Mouse (Mus musculus): Measurements from ENCODE around the gene Tff3. TPM values are rescaled to one million over a fixed set of nuclear protein-coding genes. Genes with fewer than 3 reads are reported as not detected.

Gene Tff3
- polyA plus RNA-seq, 2 experiments, result 0.33 TPM; not detected in 1

DNA sequence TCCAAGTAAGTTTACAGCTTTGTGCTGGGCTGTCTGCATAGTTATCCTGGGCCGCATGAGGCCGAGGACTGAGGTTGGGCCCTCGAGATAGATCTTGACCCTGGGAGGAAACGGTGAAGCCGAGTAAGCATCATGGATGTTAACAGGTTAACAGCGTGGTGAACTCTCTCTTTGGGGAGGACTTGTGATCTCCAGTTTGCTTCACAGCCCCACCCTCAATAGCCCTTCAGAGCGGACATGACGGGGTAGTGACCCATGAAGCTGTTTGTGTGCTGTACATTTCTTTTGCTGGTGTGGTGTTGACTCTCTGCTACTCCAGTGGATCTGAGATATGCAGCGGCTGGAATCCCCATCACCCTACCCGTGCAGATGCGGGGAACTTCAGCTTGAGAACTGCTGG, 50.9 kb downstream of the Tff3 start:
- WGBS, result 67% methylated on average over 11 of the region's 11 CpGs
- no peak overlapping the region for H3K4me3 ChIP-seq (replicated peaks; ENCODE audit: low read length)
- peaks cover 18% of the 10 kb centered on the region for H3K4me1 ChIP-seq (ENCODE audit: control insufficient read depth, insufficient read depth, low read length)
- no peak for ATAC-seq (ENCODE audit: low FRiP score, low read depth)
- TF ChIP-seq POLR2A (IDR thresholded peaks at IDR 0.05; ENCODE audit: borderline replicate concordance, extremely low read depth, insufficient read depth, insufficient read length), result no peak
- no peaks in the 10 kb centered on the region for H3K36me3 ChIP-seq (ENCODE audit: control insufficient read depth, insufficient read depth, low read length)
- H3K27me3 ChIP-seq (ENCODE audit: control insufficient read depth, insufficient read depth, low read length), result no peaks in the 10 kb centered on the region
- DNase-seq (ENCODE audit: low spot score), result no peak
- H3K9ac ChIP-seq (ENCODE audit: low read depth, low read length, severe bottlenecking), result no peak overlapping the region
- no peaks in the 10 kb centered on the region for H3K9me3 ChIP-seq (ENCODE audit: control insufficient read depth, low read length)
- no peak overlapping the region for H3K4me2 ChIP-seq (replicated peaks; ENCODE audit: low read depth, low read length, severe bottlenecking)
- H3K27ac ChIP-seq (replicated peaks; ENCODE audit: low read depth, low read length), result no peak overlapping the region

DNA sequence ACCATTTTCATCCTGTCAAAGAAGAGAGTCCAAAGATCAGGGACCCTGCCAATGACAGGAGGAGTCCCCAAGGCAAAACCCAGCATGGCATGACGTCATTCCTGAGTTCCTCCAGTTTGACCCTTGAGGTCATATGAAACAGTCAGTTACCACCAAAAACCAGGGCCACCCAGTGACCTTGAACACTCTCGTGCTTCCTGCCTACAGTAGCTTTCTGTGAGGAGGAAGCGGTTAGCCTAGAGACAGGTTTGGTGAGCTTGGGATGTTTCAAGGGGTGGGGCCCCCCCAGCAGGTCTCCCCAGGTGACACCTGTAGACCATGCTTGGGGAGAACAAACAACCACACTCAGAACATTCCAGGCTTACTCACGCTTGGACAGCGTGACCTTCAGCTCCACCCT, 51.9 kb downstream of the Tff3 start:
- H3K4me1 ChIP-seq (ENCODE audit: control insufficient read depth, insufficient read depth, low read length), result peaks cover 28% of the 10 kb centered on the region
- H3K4me2 ChIP-seq (replicated peaks; ENCODE audit: low read depth, low read length, severe bottlenecking), result no peak overlapping the region
- H3K36me3 ChIP-seq (ENCODE audit: control insufficient read depth, insufficient read depth, low read length), result no peaks in the 10 kb centered on the region
- no peak for ATAC-seq (ENCODE audit: low FRiP score, low read depth)
- TF ChIP-seq POLR2A (IDR thresholded peaks at IDR 0.05; ENCODE audit: borderline replicate concordance, extremely low read depth, insufficient read depth, insufficient read length), result no peak
- H3K27me3 ChIP-seq (ENCODE audit: control insufficient read depth, insufficient read depth, low read length), result no peaks in the 10 kb centered on the region
- H3K27ac ChIP-seq (replicated peaks; ENCODE audit: low read depth, low read length), result no peak overlapping the region
- H3K4me3 ChIP-seq (replicated peaks; ENCODE audit: low read length), result no peak overlapping the region
- no peak overlapping the region for H3K9ac ChIP-seq (ENCODE audit: low read depth, low read length, severe bottlenecking)
- DNase-seq (ENCODE audit: low spot score), result no peak
- no peaks in the 10 kb centered on the region for H3K9me3 ChIP-seq (ENCODE audit: control insufficient read depth, low read length)
- 66% methylated on average over 5 of the region's 5 CpGs for WGBS

GRCm38 (mm10) chr17:31075471-31075870, 54.0 kb downstream of the Tff3 start:
- Histone ChIP-seq H3K4me3 (replicated peaks; ENCODE audit: low read length) (no peak overlapping the region), H3K36me3 (ENCODE audit: control insufficient read depth, insufficient read depth, low read length) (no peaks in the 10 kb centered on the region), H3K4me1 (ENCODE audit: control insufficient read depth, insufficient read depth, low read length) (peaks cover 48% of the 10 kb centered on the region), H3K27me3 (ENCODE audit: control insufficient read depth, insufficient read depth, low read length) (no peaks in the 10 kb centered on the region), H3K4me2 (replicated peaks; ENCODE audit: low read depth, low read length, severe bottlenecking) (no peak overlapping the region), H3K9me3 (ENCODE audit: control insufficient read depth, low read length) (no peaks in the 10 kb centered on the region), H3K27ac (replicated peaks; ENCODE audit: low read depth, low read length) (no peak overlapping the region), H3K9ac (ENCODE audit: low read depth, low read length, severe bottlenecking) (no peak overlapping the region)
- WGBS, result 86% methylated on average over 5 of the region's 5 CpGs
- TF ChIP-seq POLR2A (IDR thresholded peaks at IDR 0.05; ENCODE audit: borderline replicate concordance, extremely low read depth, insufficient read depth, insufficient read length), result no peak
- ATAC-seq (ENCODE audit: low FRiP score, low read depth) (no peak), DNase-seq (ENCODE audit: low spot score) (no peak)

Other genes starting within 250 kb of the Tff3 start
- gene Glp1r, start 227.8 kb downstream of the Tff3 start, polyA plus RNA-seq (2012; rRNA removed), result 0.05 and 0.08 TPM in 2 replicates
- gene Glp1r, start 227.8 kb downstream of the Tff3 start, polyA plus RNA-seq (2014; fragmentation: Nextera tagmentation; extraction: Ambion mirVana), result not detected in 2 replicates
- 0.03 and 0.08 TPM in 2 replicates for gene Umodl1, start 175.0 kb downstream of the Tff3 start, polyA plus RNA-seq (2012; rRNA removed)
- 0.15 and 0.25 TPM in 2 replicates for gene Umodl1, start 175.0 kb downstream of the Tff3 start, polyA plus RNA-seq (2014; fragmentation: Nextera tagmentation; extraction: Ambion mirVana)
- gene Abcg1, start 72.0 kb downstream of the Tff3 start, polyA plus RNA-seq (2012; rRNA removed), result 3.2 and 3.4 TPM in 2 replicates
- gene Abcg1, start 72.0 kb downstream of the Tff3 start, polyA plus RNA-seq (2014; fragmentation: Nextera tagmentation; extraction: Ambion mirVana), result 6.8 and 7.5 TPM in 2 replicates
- gene Tff2, start 14.6 kb upstream of the Tff3 start, polyA plus RNA-seq (2012; rRNA removed), result 0.24 TPM in 1 of 2 replicates, not detected in the other
- gene Tff2, start 14.6 kb upstream of the Tff3 start, polyA plus RNA-seq (2014; fragmentation: Nextera tagmentation; extraction: Ambion mirVana), result not detected in 2 replicates
- not detected in 2 replicates for gene Tff1, start 35.6 kb upstream of the Tff3 start, polyA plus RNA-seq (2012; rRNA removed)
- not detected in 2 replicates for gene Tff1, start 35.6 kb upstream of the Tff3 start, polyA plus RNA-seq (2014; fragmentation: Nextera tagmentation; extraction: Ambion mirVana)
- 0.03 and 0.06 TPM in 2 replicates for gene Tmprss3, start 69.3 kb upstream of the Tff3 start, polyA plus RNA-seq (2012; rRNA removed)
- gene Tmprss3, start 69.3 kb upstream of the Tff3 start, polyA plus RNA-seq (2014; fragmentation: Nextera tagmentation; extraction: Ambion mirVana), result not detected in 2 replicates
- 0.30 and 0.35 TPM in 2 replicates for gene Ubash3a, start 78.2 kb upstream of the Tff3 start, polyA plus RNA-seq (2012; rRNA removed)
- 0.37 and 0.51 TPM in 2 replicates for gene Ubash3a, start 78.2 kb upstream of the Tff3 start, polyA plus RNA-seq (2014; fragmentation: Nextera tagmentation; extraction: Ambion mirVana)
- gene Rsph1, start 147.7 kb upstream of the Tff3 start, polyA plus RNA-seq (2012; rRNA removed), result 0.13 and 0.33 TPM in 2 replicates
- gene Rsph1, start 147.7 kb upstream of the Tff3 start, polyA plus RNA-seq (2014; fragmentation: Nextera tagmentation; extraction: Ambion mirVana), result 0.18 and 0.51 TPM in 2 replicates
- gene Slc37a1, start 157.1 kb upstream of the Tff3 start, polyA plus RNA-seq (2012; rRNA removed), result 1.8 and 2.4 TPM in 2 replicates
- 1.5 and 1.6 TPM in 2 replicates for gene Slc37a1, start 157.1 kb upstream of the Tff3 start, polyA plus RNA-seq (2014; fragmentation: Nextera tagmentation; extraction: Ambion mirVana)

Data from limb, embryonic 14.5 days (tissue).